Mouse (Mus musculus) hindbrain, postnatal 0 days (tissue): ENCODE data around the gene Stab2. TPM values are rescaled to one million over a fixed set of nuclear protein-coding genes. Genes with fewer than 3 reads are reported as not detected.

ENCODE experiments used
- ATAC-seq: fragments of 200-750 bp; cut with Nextera tagmentation; 2 replicates; pipeline ENCODE4 v1.8.0; 2017; ENCODE audit warnings: mild to moderate bottlenecking, moderate TSS enrichment, moderate library complexity
- DNase-seq: peaks from one replicate; pipeline ENCODE4 v3.0.0-alpha.2; 2015; ENCODE audit warnings: low spot score
- H3K27ac ChIP-seq: fragments of 300-500 bp; sonication (generic); 2 replicates; pipeline ENCODE4 v1.5.1; 2014; ENCODE audit warnings: mild to moderate bottlenecking
- H3K27me3 ChIP-seq: fragments of 300-500 bp; sonication (generic); 2 replicates; pipeline ENCODE4 v1.6.1; 2014; ENCODE audit warnings: low read length, mixed read lengths; ENCODE audit not compliant: insufficient read depth
- H3K36me3 ChIP-seq: fragments of 300-500 bp; sonication (generic); 2 replicates; pipeline ENCODE4 v1.6.1; 2014; ENCODE audit warnings: low read length, mixed read lengths; ENCODE audit not compliant: insufficient read depth
- H3K4me1 ChIP-seq: fragments of 300-500 bp; sonication (generic); 2 replicates; pipeline ENCODE4 v1.6.1; 2014; ENCODE audit warnings: antibody characterized with exemption, low read length, mixed read lengths; ENCODE audit not compliant: insufficient read depth
- H3K4me2 ChIP-seq: fragments of 300-500 bp; sonication (generic); 2 replicates; pipeline ENCODE4 v1.6.1; 2014; ENCODE audit warnings: low read depth, mild to moderate bottlenecking, low read length, moderate library complexity, mixed read lengths
- H3K4me3 ChIP-seq: fragments of 300-500 bp; sonication (generic); 2 replicates; pipeline ENCODE4 v1.5.1; 2014; ENCODE audit warnings: low read length
- H3K9ac ChIP-seq: fragments of 300-500 bp; sonication (generic); replicated peaks from 2 replicates; pipeline ENCODE4 v1.6.1; 2014; ENCODE audit warnings: mild to moderate bottlenecking, low read length, moderate library complexity, mixed read lengths
- H3K9me3 ChIP-seq: fragments of 300-500 bp; sonication (generic); 2 replicates; pipeline ENCODE4 v1.6.1; 2016; ENCODE audit warnings: low read length, mixed read lengths
- CTCF ChIP-seq: IDR thresholded peaks from 2 replicates; pipeline ENCODE4 v1.5.1; 2016; ENCODE audit warnings: antibody characterized with exemption, control low read depth, low read depth
- WGBS: fragments of 180-500 bp; shearing (Covaris S2); extraction: QIAGEN DNeasy Blood & Tissue Kit; methylation state at CpG from one replicate; pipeline ENCODE4 v1.1.7; 2014; 5-methylcytosine and 5-hydroxymethylcytosine counted together
- polyA plus RNA-seq: library from polyadenylated mRNA; unstranded; fragments of >200 nt; fragmentation: Nextera tagmentation; extraction: Ambion mirVana; gene quantifications from 2 replicates; pipeline ENCODE4 v1.2.1, GENCODE M21; 2015
- total RNA-seq: library from RNA; depleted of rRNA; stranded (reverse); fragments of >200 nt; gene quantifications from 2 replicates; pipeline ENCODE4 v1.2.3, GENCODE M21; 2014

The Stab2 gene
- total and polyA plus RNA-seq, 2 experiments from 2014 or later, result 0.10 to 0.42 TPM

DNA sequence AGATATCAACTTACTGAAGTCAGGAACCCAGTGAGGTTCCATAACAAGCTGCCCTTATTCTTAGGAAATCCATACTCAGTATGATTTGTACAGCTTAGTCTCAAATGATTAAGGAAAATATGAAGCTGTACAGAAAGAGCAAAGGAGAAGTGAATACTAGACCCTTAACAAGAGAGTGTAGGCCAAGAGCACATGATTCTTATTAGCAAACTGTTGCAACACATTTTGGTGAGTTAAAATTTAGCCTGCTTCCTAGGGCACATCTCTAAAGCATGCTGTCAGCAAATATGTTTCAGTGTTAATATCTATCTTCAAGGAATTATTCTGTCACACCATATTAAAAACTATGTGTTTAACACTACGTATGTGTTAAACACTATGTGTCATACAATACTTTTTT, 121.4 kb downstream of the Stab2 start:
- TF ChIP-seq CTCF, result no peak
- no peaks in the 10 kb centered on the region for H3K4me1 ChIP-seq
- no peak for DNase-seq
- H3K27me3 ChIP-seq, result no peaks in the 10 kb centered on the region
- no peaks in the 10 kb centered on the region for H3K9me3 ChIP-seq
- H3K27ac ChIP-seq, result no peak overlapping the region
- 97% methylated on average over 1 of the region's 1 CpGs for WGBS
- no peak overlapping the region for H3K9ac ChIP-seq
- no peak for ATAC-seq
- H3K36me3 ChIP-seq, result no peaks in the 10 kb centered on the region
- no peak overlapping the region for H3K4me3 ChIP-seq
- no peak overlapping the region for H3K4me2 ChIP-seq

DNA sequence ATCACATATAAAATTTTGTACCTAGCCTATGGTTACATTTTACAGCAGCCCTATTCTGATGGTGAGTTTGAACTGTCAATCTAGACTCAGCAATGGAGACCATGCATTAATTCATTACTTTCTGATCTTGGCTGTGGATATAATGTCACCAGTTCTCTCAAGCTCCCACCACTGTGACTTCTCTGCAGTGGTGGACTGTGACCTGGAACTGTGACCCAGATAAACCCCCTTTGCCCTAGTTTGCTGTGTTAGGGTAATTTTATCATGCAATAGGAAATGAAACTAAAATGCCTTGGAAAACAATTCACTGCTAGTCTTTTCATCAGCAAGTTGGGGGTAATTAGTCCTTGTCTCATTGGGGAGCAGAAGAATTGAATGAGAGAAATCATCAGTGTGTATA, 126.4 kb downstream of the Stab2 start:
- TF ChIP-seq CTCF, result no peak
- H3K9me3 ChIP-seq, result no peaks in the 10 kb centered on the region
- peaks cover 5% of the 10 kb centered on the region; the same call in 1 of the 2 replicates for H3K4me1 ChIP-seq
- H3K27me3 ChIP-seq, result no peaks in the 10 kb centered on the region
- DNase-seq (no peak), ATAC-seq (no peak)
- H3K27ac ChIP-seq, result no peak overlapping the region
- no peak overlapping the region for H3K4me2 ChIP-seq
- H3K4me3 ChIP-seq, result no peak overlapping the region
- H3K36me3 ChIP-seq, result no peaks in the 10 kb centered on the region
- no peak overlapping the region for H3K9ac ChIP-seq

DNA sequence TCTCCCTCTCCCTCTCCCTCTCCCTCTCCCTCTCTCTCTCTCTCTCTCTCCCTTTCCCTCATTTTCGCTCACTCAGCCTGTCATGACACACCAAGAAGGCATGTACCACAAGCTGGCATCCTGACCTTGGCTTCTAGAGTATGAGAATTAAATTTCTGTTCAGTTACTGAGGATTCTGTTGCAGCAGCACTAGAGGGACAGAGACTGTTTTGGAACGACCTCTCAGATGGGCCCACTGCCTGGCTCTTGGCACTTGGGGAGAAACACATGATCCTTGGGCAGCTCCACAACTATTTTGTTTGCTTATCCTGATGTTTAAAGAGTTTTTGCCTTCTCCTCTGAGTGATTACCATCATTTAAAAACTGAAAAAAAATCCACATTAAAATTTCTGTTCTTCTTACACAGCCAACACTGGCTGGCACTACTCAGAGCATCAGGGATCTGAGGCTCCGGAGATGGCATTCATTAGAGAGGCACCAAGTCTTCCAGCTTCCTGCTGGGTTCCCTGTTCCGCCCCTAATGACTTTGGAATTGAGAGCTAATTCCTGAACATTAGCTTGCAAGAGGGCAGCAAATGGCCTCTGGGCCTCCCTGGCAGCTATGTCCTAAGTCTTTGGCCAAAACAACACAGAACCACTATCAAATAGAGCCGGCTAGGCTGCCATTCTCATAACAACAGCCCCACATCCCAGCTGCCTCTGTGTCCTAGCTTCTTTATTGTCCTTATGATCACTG, 127.6 kb downstream of the Stab2 start:
- Histone ChIP-seq H3K9me3 (no peaks in the 10 kb centered on the region), H3K27ac (no peak overlapping the region; the same call in 1 of the 2 replicates), H3K4me1 (peaks cover 5% of the 10 kb centered on the region; the same call in 1 of the 2 replicates), H3K9ac (no peak overlapping the region), H3K27me3 (no peaks in the 10 kb centered on the region), H3K4me3 (no peak overlapping the region), H3K4me2 (no peak overlapping the region), H3K36me3 (no peaks in the 10 kb centered on the region)
- DNase-seq (peak; percentile 63), ATAC-seq (peak; percentile 35; the same call in 1 of the 2 replicates)
- TF ChIP-seq CTCF, result no peak
- 30% methylated on average over 5 of the region's 5 CpGs for WGBS

DNA sequence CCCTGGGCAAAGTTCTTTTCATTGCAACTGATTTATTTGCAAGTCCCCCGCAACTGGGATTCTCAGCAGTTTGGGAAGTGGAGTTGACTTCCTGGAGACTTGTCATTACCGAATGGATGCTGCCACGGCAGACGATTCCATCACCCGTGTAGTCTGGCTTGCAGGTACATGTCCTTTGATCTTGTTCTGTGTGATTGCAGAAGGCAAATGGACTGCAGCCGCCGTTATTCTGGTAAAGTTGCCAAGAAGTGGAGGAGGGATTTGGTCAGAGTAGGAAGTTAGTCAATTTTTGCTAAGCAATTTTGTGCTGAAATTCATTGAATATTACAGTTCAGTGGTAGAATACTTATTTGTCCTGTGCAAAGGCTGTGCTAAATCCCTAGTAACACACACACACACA, 129.1 kb downstream of the Stab2 start:
- no peak overlapping the region for H3K9ac ChIP-seq
- no peak for TF ChIP-seq CTCF
- no peaks in the 10 kb centered on the region for H3K36me3 ChIP-seq
- no peak for ATAC-seq
- H3K9me3 ChIP-seq, result no peaks in the 10 kb centered on the region
- H3K27me3 ChIP-seq, result no peaks in the 10 kb centered on the region
- H3K4me2 ChIP-seq, result no peak overlapping the region
- DNase-seq, result no peak
- WGBS, result 80% methylated on average over 7 of the region's 7 CpGs
- H3K27ac ChIP-seq, result no peak overlapping the region
- no peak overlapping the region for H3K4me3 ChIP-seq
- peaks cover 5% of the 10 kb centered on the region; the same call in 1 of the 2 replicates for H3K4me1 ChIP-seq

DNA sequence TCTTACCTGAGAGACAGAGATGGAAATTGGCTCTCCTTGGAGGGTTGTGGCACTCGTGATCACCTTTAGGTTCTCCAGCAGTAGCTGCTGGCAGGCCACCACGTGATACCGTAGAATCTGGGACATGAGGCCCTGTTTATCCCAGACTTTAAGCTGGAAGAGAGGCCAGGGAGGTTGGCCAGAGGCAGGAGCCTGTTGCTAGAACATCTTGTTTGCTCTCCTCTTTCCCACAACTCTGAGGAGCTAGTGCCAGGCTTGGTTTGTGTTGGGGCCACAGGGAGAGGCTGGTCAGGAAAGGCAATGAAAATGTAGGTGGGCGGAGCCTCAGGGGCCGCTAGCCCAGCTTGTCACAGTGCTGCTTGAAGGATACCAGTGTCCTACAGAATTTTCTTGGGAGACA, 135.2 kb downstream of the Stab2 start:
- no peak overlapping the region for H3K4me3 ChIP-seq
- 70% methylated on average over 5 of the region's 5 CpGs for WGBS
- no peaks in the 10 kb centered on the region for H3K4me1 ChIP-seq
- no peak overlapping the region for H3K4me2 ChIP-seq
- ATAC-seq (no peak), DNase-seq (no peak)
- H3K27me3 ChIP-seq, result no peaks in the 10 kb centered on the region
- no peaks in the 10 kb centered on the region for H3K36me3 ChIP-seq
- no peak overlapping the region for H3K27ac ChIP-seq
- no peaks in the 10 kb centered on the region for H3K9me3 ChIP-seq
- no peak overlapping the region for H3K9ac ChIP-seq
- TF ChIP-seq CTCF, result no peak

DNA sequence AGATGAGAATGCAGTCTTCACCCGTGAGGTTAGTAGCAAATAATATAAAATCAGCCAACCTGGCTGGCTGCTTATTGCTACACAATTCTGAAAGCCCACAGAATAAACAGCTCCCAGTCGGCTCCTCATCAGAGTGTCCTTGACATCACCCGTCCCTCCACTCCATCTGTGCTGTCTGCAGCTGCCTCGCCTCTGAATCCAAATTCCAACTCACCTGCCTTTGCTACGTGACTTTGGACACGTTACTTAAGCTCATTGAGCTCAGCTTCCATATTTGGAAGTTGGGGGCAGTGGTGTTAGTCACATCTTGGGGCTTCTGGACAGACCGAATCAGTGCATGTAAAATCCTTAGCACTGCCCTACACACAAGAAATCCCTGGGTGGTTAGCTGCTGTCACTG, 135.7 kb downstream of the Stab2 start:
- no peak for TF ChIP-seq CTCF
- no peak overlapping the region for H3K27ac ChIP-seq
- H3K9me3 ChIP-seq, result no peaks in the 10 kb centered on the region
- H3K4me3 ChIP-seq, result no peak overlapping the region
- DNase-seq (no peak), ATAC-seq (no peak)
- 76% methylated on average over 7 of the region's 7 CpGs for WGBS
- no peaks in the 10 kb centered on the region for H3K4me1 ChIP-seq
- H3K27me3 ChIP-seq, result no peaks in the 10 kb centered on the region
- H3K9ac ChIP-seq, result no peak overlapping the region
- no peak overlapping the region for H3K4me2 ChIP-seq
- H3K36me3 ChIP-seq, result no peaks in the 10 kb centered on the region

DNA sequence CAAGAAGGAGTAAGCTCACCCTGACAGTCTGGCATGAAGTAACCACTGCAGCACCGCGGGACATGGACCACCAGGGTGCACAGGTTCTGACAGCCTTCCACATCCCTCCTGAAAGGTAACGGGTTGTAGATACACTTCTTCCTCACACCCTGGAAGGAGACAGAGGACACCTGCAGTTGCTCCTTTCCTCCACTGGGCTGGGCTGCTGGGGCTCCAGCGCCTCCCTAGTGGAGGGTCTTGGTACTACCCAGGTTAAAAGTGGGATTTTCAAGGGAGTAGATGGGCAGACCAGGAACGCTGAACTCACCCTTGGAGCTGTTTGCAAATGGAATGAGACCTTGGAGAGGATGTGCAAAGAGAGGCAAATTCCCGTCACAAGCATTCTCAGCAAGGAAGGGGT, 144.4 kb downstream of the Stab2 start:
- H3K4me3 ChIP-seq, result no peak overlapping the region
- H3K27ac ChIP-seq, result no peak overlapping the region
- H3K4me2 ChIP-seq, result no peak overlapping the region
- H3K9me3 ChIP-seq, result no peaks in the 10 kb centered on the region
- DNase-seq (no peak), ATAC-seq (no peak)
- no peak overlapping the region for H3K9ac ChIP-seq
- H3K36me3 ChIP-seq, result no peaks in the 10 kb centered on the region
- peak; percentile 42 for TF ChIP-seq CTCF
- no peaks in the 10 kb centered on the region for H3K27me3 ChIP-seq
- no peaks in the 10 kb centered on the region for H3K4me1 ChIP-seq
- 93% methylated on average over 6 of the region's 6 CpGs for WGBS
